Mouse (Mus musculus) R1 (cell line): ENCODE measurements around the gene Top2a.

Experiments used
- DNase-seq: peaks from one replicate; pipeline ENCODE4 v3.0.0-alpha.2; 2018; ENCODE audit warnings: low read depth, low spot score

Top2a gene

GRCm38 (mm10) chr11:98964616-98965415 is 59.2 kb downstream of the Top2a start:
- peak; percentile 90 for DNase-seq

GRCm38 (mm10) chr11:98964201-98964615 is 59.8 kb downstream of the Top2a start:
- DNase-seq: no peak

GRCm38 (mm10) chr11:98963191-98964021 is 60.6 kb downstream of the Top2a start:
- peak; percentile 91 for DNase-seq

GRCm38 (mm10) chr11:98962421-98963095 is 61.4 kb downstream of the Top2a start:
- peak; percentile 63 for DNase-seq

- no peak for DNase-seq
These were observed 62.2 kb downstream of the Top2a start for GRCm38 (mm10) chr11:98961766-98962165.

- DNase-seq: peak; percentile 63
These were observed 62.9 kb downstream of the Top2a start for GRCm38 (mm10) chr11:98961051-98961592.

- no peak for DNase-seq
These were observed 63.6 kb downstream of the Top2a start for GRCm38 (mm10) chr11:98960313-98960906.

- peak; percentile 93 for DNase-seq
These were observed 64.3 kb downstream of the Top2a start for GRCm38 (mm10) chr11:98959437-98960312.

GRCm38 (mm10) chr11:98956340-98956739 is 67.6 kb downstream of the Top2a start:
- no peak for DNase-seq

GRCm38 (mm10) chr11:98955707-98956235 is 68.2 kb downstream of the Top2a start:
- DNase-seq: no peak

GRCm38 (mm10) chr11:98954801-98955706 is 68.9 kb downstream of the Top2a start:
- DNase-seq: peak; percentile 95

GRCm38 (mm10) chr11:98954373-98954772 is 69.6 kb downstream of the Top2a start:
- DNase-seq: peak; percentile 87

- no peak for DNase-seq
These were observed 70.1 kb downstream of the Top2a start for GRCm38 (mm10) chr11:98953835-98954320.

GRCm38 (mm10) chr11:98953361-98953760 is 70.6 kb downstream of the Top2a start:
- peak; percentile 51 for DNase-seq

- peak; percentile 57 for DNase-seq
These were observed 71.3 kb downstream of the Top2a start for GRCm38 (mm10) chr11:98952736-98953135.

GRCm38 (mm10) chr11:98952111-98952510 is 71.9 kb downstream of the Top2a start:
- DNase-seq: no peak

GRCm38 (mm10) chr11:98951026-98951906 is 72.7 kb downstream of the Top2a start:
- no peak for DNase-seq

- no peak for DNase-seq
These were observed 73.5 kb downstream of the Top2a start for GRCm38 (mm10) chr11:98950484-98950883.
